Mouse (Mus musculus): ENCODE results near the gene Defb9. TPM values are rescaled to one million over a fixed set of nuclear protein-coding genes. Genes with fewer than 3 reads are reported as not detected.

Gene Defb9
- not detected for polyA plus RNA-seq (2014; fragmentation: Illumina TruSeq; extraction: RNeasy Lipid Tissue Mini Kit (QIAGEN cat#74804); ENCODE audit: low read depth, low replicate concordance)

GRCm38 (mm10) chr8:21885321-21885720, at the start of gene Defb9:
TSS of gene Defb9 (minus strand) at chr8:21885421.

GRCm38 (mm10) chr8:21932610-21933009, 47.4 kb upstream of the Defb9 start, which contains the start of gene Defb15:
TSS of gene Defb15 (minus strand) at chr8:21932710.

GRCm38 (mm10) chr8:21906290-21906689, 21.1 kb upstream of the Defb9 start, which contains the start of gene Defb11:
TSS of gene Defb11 (minus strand) at chr8:21906412.

GRCm38 (mm10) chr8:21858586-21858985, 26.6 kb downstream of the Defb9 start, which contains the start of gene Defb10:
TSS of gene Defb10 (plus strand) at chr8:21858901.

Other genes starting within 250 kb of the Defb9 start
- gene Defa17, start 229.6 kb downstream of the Defb9 start, polyA plus RNA-seq (2014; fragmentation: Illumina TruSeq; extraction: RNeasy Lipid Tissue Mini Kit (QIAGEN cat#74804); ENCODE audit: low read depth, low replicate concordance): not detected
- not detected for gene Defa34, start 219.6 kb downstream of the Defb9 start, polyA plus RNA-seq (2014; fragmentation: Illumina TruSeq; extraction: RNeasy Lipid Tissue Mini Kit (QIAGEN cat#74804); ENCODE audit: low read depth, low replicate concordance)
- not detected for gene AY761184, start 181.8 kb downstream of the Defb9 start, polyA plus RNA-seq (2014; fragmentation: Illumina TruSeq; extraction: RNeasy Lipid Tissue Mini Kit (QIAGEN cat#74804); ENCODE audit: low read depth, low replicate concordance)
- not detected for gene Defa24, start 150.9 kb downstream of the Defb9 start, polyA plus RNA-seq (2014; fragmentation: Illumina TruSeq; extraction: RNeasy Lipid Tissue Mini Kit (QIAGEN cat#74804); ENCODE audit: low read depth, low replicate concordance)
- not detected for gene Defb50, start 61.9 kb downstream of the Defb9 start, polyA plus RNA-seq (2014; fragmentation: Illumina TruSeq; extraction: RNeasy Lipid Tissue Mini Kit (QIAGEN cat#74804); ENCODE audit: low read depth, low replicate concordance)
- gene Defb2, start 45.5 kb downstream of the Defb9 start, polyA plus RNA-seq (2014; fragmentation: Illumina TruSeq; extraction: RNeasy Lipid Tissue Mini Kit (QIAGEN cat#74804); ENCODE audit: low read depth, low replicate concordance): not detected
- gene Defb10, start 26.5 kb downstream of the Defb9 start, polyA plus RNA-seq (2014; fragmentation: Illumina TruSeq; extraction: RNeasy Lipid Tissue Mini Kit (QIAGEN cat#74804); ENCODE audit: low read depth, low replicate concordance): not detected
- gene Defb11, start 21.0 kb upstream of the Defb9 start, polyA plus RNA-seq (2014; fragmentation: Illumina TruSeq; extraction: RNeasy Lipid Tissue Mini Kit (QIAGEN cat#74804); ENCODE audit: low read depth, low replicate concordance): 9.1 TPM
- not detected for gene Defb15, start 47.3 kb upstream of the Defb9 start, polyA plus RNA-seq (2014; fragmentation: Illumina TruSeq; extraction: RNeasy Lipid Tissue Mini Kit (QIAGEN cat#74804); ENCODE audit: low read depth, low replicate concordance)
- gene Defb35, start 52.9 kb upstream of the Defb9 start, polyA plus RNA-seq (2014; fragmentation: Illumina TruSeq; extraction: RNeasy Lipid Tissue Mini Kit (QIAGEN cat#74804); ENCODE audit: low read depth, low replicate concordance): not detected
- not detected for gene Defb13, start 61.3 kb upstream of the Defb9 start, polyA plus RNA-seq (2014; fragmentation: Illumina TruSeq; extraction: RNeasy Lipid Tissue Mini Kit (QIAGEN cat#74804); ENCODE audit: low read depth, low replicate concordance)
- not detected for gene Fam90a1a, start 73.3 kb upstream of the Defb9 start, polyA plus RNA-seq (2014; fragmentation: Illumina TruSeq; extraction: RNeasy Lipid Tissue Mini Kit (QIAGEN cat#74804); ENCODE audit: low read depth, low replicate concordance)
- not detected for gene Ccdc70, start 84.4 kb upstream of the Defb9 start, polyA plus RNA-seq (2014; fragmentation: Illumina TruSeq; extraction: RNeasy Lipid Tissue Mini Kit (QIAGEN cat#74804); ENCODE audit: low read depth, low replicate concordance)
- 0.36 TPM for gene Atp7b, start 174.9 kb upstream of the Defb9 start, polyA plus RNA-seq (2014; fragmentation: Illumina TruSeq; extraction: RNeasy Lipid Tissue Mini Kit (QIAGEN cat#74804); ENCODE audit: low read depth, low replicate concordance)
- 26.7 TPM for gene Alg11, start 175.3 kb upstream of the Defb9 start, polyA plus RNA-seq (2014; fragmentation: Illumina TruSeq; extraction: RNeasy Lipid Tissue Mini Kit (QIAGEN cat#74804); ENCODE audit: low read depth, low replicate concordance)
- 4.3 TPM for gene Nek5, start 239.6 kb upstream of the Defb9 start, polyA plus RNA-seq (2014; fragmentation: Illumina TruSeq; extraction: RNeasy Lipid Tissue Mini Kit (QIAGEN cat#74804); ENCODE audit: low read depth, low replicate concordance)